8 mouse cellular contexts compared by ENCODE assay signal in genomic region chr6:85410771-85411273, GRCm38 (mm10). TPM values are rescaled to one million over a fixed set of nuclear protein-coding genes. Genes with fewer than 3 reads are reported as not detected.
DNase-seq lines count a peak whose midpoint lies in the region; ATAC-seq and TF ChIP-seq lines count a peak whose summit lies in the region.

No protein-coding gene starts in this region.

- H3K9me3 ChIP-seq in limb, embryonic 13.5 days = no peaks in the 10 kb centered on the region
- H3K9me3 ChIP-seq in midbrain, embryonic 15.5 days = no peaks in the 10 kb centered on the region

- ATAC-seq in inflammation-experienced regulatory T-cells, adult 6 months = peak; percentile 54
- peak; percentile 81 for ATAC-seq in limb, embryonic 13.5 days (ENCODE audit: low FRiP score, low read depth)
- ATAC-seq in midbrain, embryonic 15.5 days (replicated peaks) = peak; percentile 88

- no peak for TF ChIP-seq POLR2A in spleen, adult 2 months (IDR thresholded peaks at IDR 0.05; ENCODE audit: low read depth, low read length)

- no peak overlapping the region for H3K4me2 ChIP-seq in limb, embryonic 13.5 days (replicated peaks)
- H3K4me2 ChIP-seq in midbrain, embryonic 15.5 days = no peak overlapping the region

- no peaks in the 10 kb centered on the region for H3K36me3 ChIP-seq in spleen, adult 2 months (ENCODE audit: control insufficient read depth, insufficient read depth, low read length)
- H3K36me3 ChIP-seq in limb, embryonic 13.5 days = no peaks in the 10 kb centered on the region
- H3K36me3 ChIP-seq in midbrain, embryonic 15.5 days (replicated peaks) = no peaks in the 10 kb centered on the region

- no peak overlapping the region for H3K27ac ChIP-seq in spleen, adult 2 months (ENCODE audit: insufficient read depth, low read length)
- no peak overlapping the region for H3K27ac ChIP-seq in limb, embryonic 13.5 days
- no peak overlapping the region for H3K27ac ChIP-seq in midbrain, embryonic 15.5 days

- TF ChIP-seq CTCF in spleen, adult 2 months (IDR thresholded peaks at IDR 0.05; ENCODE audit: extremely low read depth, insufficient read depth, insufficient read length, insufficient replicate concordance) = peak; percentile 60; the same call in 1 of the 2 replicates

- no peak overlapping the region for H3K9ac ChIP-seq in limb, embryonic 13.5 days
- no peak overlapping the region for H3K9ac ChIP-seq in midbrain, embryonic 15.5 days

- DNase-seq in spleen, adult 2 months (ENCODE audit: low read depth in 1 of 2, low spot score in 2 of 2) = no peak
- no peak for DNase-seq in spleen, postnatal 14 days (ENCODE audit: low spot score in 2 of 2)
- DNase-seq in cerebellum, postnatal 25 days = peak; percentile 55 to 72
- DNase-seq in gastrocnemius, postnatal 36 days = peak; percentile 20 to 29
- peak; percentile 74 for DNase-seq in testis, postnatal 10 days (ENCODE audit: low spot score)

- peaks cover 3% of the 10 kb centered on the region; the same call in 1 of the 2 replicates for H3K27me3 ChIP-seq in spleen, adult 2 months (ENCODE audit: control insufficient read depth, insufficient read depth, low read length)
- peaks cover 50% of the 10 kb centered on the region for H3K27me3 ChIP-seq in limb, embryonic 13.5 days
- H3K27me3 ChIP-seq in midbrain, embryonic 15.5 days (replicated peaks) = peaks cover 26% of the 10 kb centered on the region

- no peak overlapping the region for H3K4me3 ChIP-seq in spleen, adult 2 months (ENCODE audit: extremely low read depth, insufficient read depth, insufficient read length)
- H3K4me3 ChIP-seq in limb, embryonic 13.5 days = no peak overlapping the region
- no peak overlapping the region for H3K4me3 ChIP-seq in midbrain, embryonic 15.5 days

- no peaks in the 10 kb centered on the region for H3K4me1 ChIP-seq in spleen, adult 2 months (ENCODE audit: control insufficient read depth, insufficient read depth, insufficient read length)
- H3K4me1 ChIP-seq in limb, embryonic 13.5 days = peaks cover 7% of the 10 kb centered on the region; the same call in 1 of the 2 replicates
- peaks cover 12% of the 10 kb centered on the region for H3K4me1 ChIP-seq in midbrain, embryonic 15.5 days

- intact Hi-C loops in gastrocnemius, postnatal 36 days (cut with DNase I) = no loop called here

- 18% methylated on average over 13 of the region's 13 CpGs for WGBS in spleen, adult 2 months
- 11% methylated on average over 13 of the region's 13 CpGs for WGBS in limb, embryonic 13.5 days
- 10% methylated on average over 13 of the region's 13 CpGs for WGBS in midbrain, embryonic 15.5 days

RNA-seq across cellular contexts. Expression of gene Noto, which starts 12.9 kb away (rescaled TPM):
- not detected in 2 replicates for polyA plus RNA-seq in spleen, adult 2 months (2012; rRNA removed)
- not detected for total RNA-seq in gastrocnemius, postnatal 36 days (2021)
- polyA plus RNA-seq in inflammation-experienced regulatory T-cells, adult 6 months (2017; shearing (Covaris generic)) = under 1 TPM in 1 of 3 experiments, not detected in 2; 0.38 TPM
- polyA plus RNA-seq in limb, embryonic 13.5 days (2015; fragmentation: Nextera tagmentation; extraction: Ambion mirVana) = not detected in 2 replicates
- polyA plus RNA-seq in midbrain, embryonic 15.5 days (2015; fragmentation: Nextera tagmentation; extraction: Ambion mirVana) = not detected in 2 replicates

RNA-seq across cellular contexts. Expression of gene Smyd5, which starts 21.0 kb away (rescaled TPM):
- polyA plus RNA-seq in spleen, adult 2 months (2012; rRNA removed) = 21.7 and 25.5 TPM in 2 replicates
- 1 to 10 TPM; 6.8 TPM for total RNA-seq in gastrocnemius, postnatal 36 days (2021)
- 10 to 100 TPM; 18.7 to 31.4 (median 28.0) TPM for polyA plus RNA-seq in inflammation-experienced regulatory T-cells, adult 6 months (2017; shearing (Covaris generic))
- polyA plus RNA-seq in limb, embryonic 13.5 days (2015; fragmentation: Nextera tagmentation; extraction: Ambion mirVana) = 64.2 and 66.1 TPM in 2 replicates
- 67.6 and 73.2 TPM in 2 replicates for polyA plus RNA-seq in midbrain, embryonic 15.5 days (2015; fragmentation: Nextera tagmentation; extraction: Ambion mirVana)

RNA-seq across cellular contexts. Expression of gene Rab11fip5, which starts 36.4 kb away (rescaled TPM):
- 8.0 and 10.1 TPM in 2 replicates for polyA plus RNA-seq in spleen, adult 2 months (2012; rRNA removed)
- total RNA-seq in gastrocnemius, postnatal 36 days (2021) = 10 to 100 TPM; 20.2 to 26.7 TPM
- under 1 TPM; 0.50 to 0.67 (median 0.66) TPM for polyA plus RNA-seq in inflammation-experienced regulatory T-cells, adult 6 months (2017; shearing (Covaris generic))
- 16.7 and 17.2 TPM in 2 replicates for polyA plus RNA-seq in limb, embryonic 13.5 days (2015; fragmentation: Nextera tagmentation; extraction: Ambion mirVana)
- polyA plus RNA-seq in midbrain, embryonic 15.5 days (2015; fragmentation: Nextera tagmentation; extraction: Ambion mirVana) = 22.1 and 23.4 TPM in 2 replicates

RNA-seq across cellular contexts. Expression of gene Cct7, which starts 40.5 kb away (rescaled TPM):
- 71.3 and 73.5 TPM in 2 replicates for polyA plus RNA-seq in spleen, adult 2 months (2012; rRNA removed)
- total RNA-seq in gastrocnemius, postnatal 36 days (2021) = 100 to 1,000 TPM; 107 to 117 TPM
- 100 to 1,000 TPM; 319 to 323 (median 322) TPM for polyA plus RNA-seq in inflammation-experienced regulatory T-cells, adult 6 months (2017; shearing (Covaris generic))
- polyA plus RNA-seq in limb, embryonic 13.5 days (2015; fragmentation: Nextera tagmentation; extraction: Ambion mirVana) = 493 and 494 TPM in 2 replicates
- 586 and 601 TPM in 2 replicates for polyA plus RNA-seq in midbrain, embryonic 15.5 days (2015; fragmentation: Nextera tagmentation; extraction: Ambion mirVana)

RNA-seq across cellular contexts. Expression of gene Pradc1, which starts 40.9 kb away (rescaled TPM):
- polyA plus RNA-seq in spleen, adult 2 months (2012; rRNA removed) = 13.9 and 16.5 TPM in 2 replicates
- 10 to 100 TPM in 1 of 2 experiments, 1 to 10 TPM in 1; 9.6 to 11.0 TPM for total RNA-seq in gastrocnemius, postnatal 36 days (2021)
- 10 to 100 TPM; 14.2 to 23.1 (median 16.5) TPM for polyA plus RNA-seq in inflammation-experienced regulatory T-cells, adult 6 months (2017; shearing (Covaris generic))
- 29.8 and 33.5 TPM in 2 replicates for polyA plus RNA-seq in limb, embryonic 13.5 days (2015; fragmentation: Nextera tagmentation; extraction: Ambion mirVana)
- polyA plus RNA-seq in midbrain, embryonic 15.5 days (2015; fragmentation: Nextera tagmentation; extraction: Ambion mirVana) = 18.5 and 22.6 TPM in 2 replicates

Comparison
In these comparisons a context has a peak if more than half of its experiments do, and no peak if none do; other contexts are left out.
1. DNase-seq: peak in cerebellum, postnatal 25 days (2 of 2), gastrocnemius, postnatal 36 days (2 of 2) and testis, postnatal 10 days (single experiment); none in spleen, adult 2 months (0 of 2) and spleen, postnatal 14 days (0 of 2).
2. Peak in every context shown above with its lines, with median percentiles within 50 percentile points of each other: ATAC-seq.